Mouse (Mus musculus) ES-E14 (cell line): ENCODE measurements around the gene Etv6.

ENCODE experiments used
- CHD2 ChIP-seq: IDR thresholded peaks from 2 replicates; pipeline ENCODE4 v1.6.1; 2014; ENCODE audit warnings: mild to moderate bottlenecking, low read depth, low read length, inconsistent platforms
- HCFC1 ChIP-seq: IDR thresholded peaks from 2 replicates; pipeline ENCODE4 v1.6.1; 2012; ENCODE audit warnings: low read length, inconsistent platforms, borderline replicate concordance; ENCODE audit not compliant: insufficient read depth
- MAFK ChIP-seq: IDR thresholded peaks from 2 replicates; pipeline ENCODE4 v1.6.1; 2014; ENCODE audit warnings: mild to moderate bottlenecking, low read depth, low read length, inconsistent platforms; ENCODE audit not compliant: insufficient read depth
- ZC3H11A ChIP-seq: IDR thresholded peaks from 2 replicates; pipeline ENCODE4 v1.6.1; 2012; ENCODE audit warnings: low read depth, mild to moderate bottlenecking, inconsistent platforms, low read length, borderline replicate concordance
- ZNF384 ChIP-seq: IDR thresholded peaks from 2 replicates; pipeline ENCODE4 v1.6.1; 2012; ENCODE audit warnings: low read depth, low read length, inconsistent platforms

- TF ChIP-seq ZC3H11A, result no peak
- TF ChIP-seq MAFK, result no peak
- no peak for TF ChIP-seq ZNF384
- no peak for TF ChIP-seq CHD2
- TF ChIP-seq HCFC1, result no peak
Measured at GRCm38 (mm10) chr6:134199895-134200294, 164.4 kb downstream of the Etv6 start.
